Mouse (Mus musculus) myocyte (in vitro differentiated cells): ENCODE measurements around the gene Nell1. TPM values are rescaled to one million over a fixed set of nuclear protein-coding genes. Genes with fewer than 3 reads are reported as not detected.

Source experiments
- H3K27me3 ChIP-seq: one replicate; pipeline ENCODE4 v1.6.1; 2011; ENCODE audit not compliant: control insufficient read depth, insufficient read depth, insufficient read length
- H3K36me3 ChIP-seq: one replicate; pipeline ENCODE4 v1.6.1; 2011; ENCODE audit not compliant: control insufficient read depth, insufficient read depth
- H3K4me2 ChIP-seq: one replicate; pipeline ENCODE4 v1.6.1; 2011; ENCODE audit warnings: low read depth, control low read depth
- H3K4me3 ChIP-seq: one replicate; pipeline ENCODE4 v1.5.1; 2011; ENCODE audit warnings: mild to moderate bottlenecking, control low read depth, moderate library complexity
- H3K79me2 ChIP-seq: one replicate; pipeline ENCODE4 v1.6.1; 2011; ENCODE audit not compliant: control insufficient read depth, insufficient read depth
- H3ac ChIP-seq: one replicate; pipeline ENCODE4 v1.6.1; 2011; ENCODE audit not compliant: control insufficient read depth, insufficient read length
- CEBPB ChIP-seq: IDR thresholded peaks from 2 replicates; pipeline ENCODE4 v1.6.1; 2011; ENCODE audit warnings: mild to moderate bottlenecking, moderate library complexity; ENCODE audit not compliant: poor library complexity, insufficient read depth, severe bottlenecking
- E2F4 ChIP-seq: IDR thresholded peaks from one replicate; pipeline ENCODE4 v1.6.1; 2011; ENCODE audit warnings: mild to moderate bottlenecking, control low read depth, moderate library complexity; ENCODE audit not compliant: insufficient read depth
- MAX ChIP-seq: IDR thresholded peaks from one replicate; pipeline ENCODE4 v1.6.1; 2011; ENCODE audit warnings: low read depth, mild to moderate bottlenecking, control low read depth
- MYOD1 ChIP-seq, 3 experiments: IDR thresholded peaks; one replicate each; pipeline ENCODE4 v1.6.1; 2011; ENCODE audit warnings: control low read depth in 2 of 3, low read depth in 2 of 3, mild to moderate bottlenecking in 2 of 3, moderate library complexity in 1 of 3; ENCODE audit not compliant: insufficient read length in 2 of 3, control insufficient read depth in 1 of 3
- MYOG ChIP-seq, 3 experiments: IDR thresholded peaks; one replicate each; pipeline ENCODE4 v1.6.1; 2011; ENCODE audit warnings: control low read depth in 2 of 3, low read depth in 2 of 3, mild to moderate bottlenecking in 2 of 3; ENCODE audit not compliant: insufficient read length in 2 of 3, control insufficient read depth in 1 of 3, insufficient read depth in 1 of 3
- POLR2A ChIP-seq: IDR thresholded peaks from one replicate; pipeline ENCODE4 v1.6.1; 2011; ENCODE audit warnings: low read depth, mild to moderate bottlenecking, control low read depth, moderate library complexity; ENCODE audit not compliant: insufficient read length
- POLR2AphosphoS2 ChIP-seq: IDR thresholded peaks from one replicate; pipeline ENCODE4 v1.6.1; 2011; ENCODE audit warnings: low read depth, control low read depth; ENCODE audit not compliant: insufficient read length
- REST ChIP-seq: IDR thresholded peaks from one replicate; pipeline ENCODE4 v1.6.1; 2011; ENCODE audit warnings: mild to moderate bottlenecking, control low read depth, moderate library complexity; ENCODE audit not compliant: insufficient read depth, insufficient read length
- SRF ChIP-seq: IDR thresholded peaks from one replicate; pipeline ENCODE4 v1.6.1; 2011; ENCODE audit warnings: low read depth; ENCODE audit not compliant: control insufficient read depth, insufficient read length
- TCF12 ChIP-seq: IDR thresholded peaks from one replicate; pipeline ENCODE4 v1.6.1; 2011; ENCODE audit warnings: mild to moderate bottlenecking, control low read depth; ENCODE audit not compliant: poor library complexity, insufficient read depth, severe bottlenecking
- TCF3 ChIP-seq: IDR thresholded peaks from one replicate; pipeline ENCODE4 v1.6.1; 2011; ENCODE audit warnings: low read depth, control low read depth; ENCODE audit not compliant: insufficient read length
- USF1 ChIP-seq: IDR thresholded peaks from one replicate; pipeline ENCODE4 v1.6.1; 2011; ENCODE audit warnings: low read depth, mild to moderate bottlenecking, control low read depth, moderate library complexity
- polyA plus RNA-seq: library from polyadenylated mRNA; unstranded; fragments of >200 nt; fragmentation: generic; extraction: Trizol; gene quantifications from one replicate; pipeline ENCODE4 v1.2.1, GENCODE M21; 2012; ENCODE audit warnings: missing spikeins

Nell1 gene
- polyA plus RNA-seq, 1 experiment, result not detected

- H3K4me2 ChIP-seq, result no peak overlapping the region
- no peaks in the 10 kb centered on the region for H3K79me2 ChIP-seq
- H3K4me3 ChIP-seq, result no peak overlapping the region
- no peak for TF ChIP-seq TCF3
- no peak for TF ChIP-seq POLR2A
- TF ChIP-seq USF1, result no peak
- no peaks in the 10 kb centered on the region for H3K36me3 ChIP-seq
- no peaks in the 10 kb centered on the region for H3K27me3 ChIP-seq
- no peak overlapping the region for H3ac ChIP-seq
Measured at GRCm38 (mm10) chr7:50253166-50253565, 278.5 kb downstream of the Nell1 start.

GRCm38 (mm10) chr7:50260016-50260415 is 285.4 kb downstream of the Nell1 start:
- Histone ChIP-seq H3K4me2 (no peak overlapping the region), H3K4me3 (no peak overlapping the region), H3ac (no peak overlapping the region), H3K36me3 (no peaks in the 10 kb centered on the region), H3K79me2 (no peaks in the 10 kb centered on the region), H3K27me3 (no peaks in the 10 kb centered on the region)
- TF ChIP-seq REST, result no peak
- TF ChIP-seq E2F4, result no peak
- TF ChIP-seq TCF3, result no peak
- no peak for TF ChIP-seq MAX
- no peak for TF ChIP-seq USF1
- TF ChIP-seq CEBPB, result no peak
- TF ChIP-seq MYOG (IDR thresholded peaks at IDR 0.05; ENCODE audit: control insufficient read depth in 1 of 3, insufficient read depth in 1 of 3, insufficient read length in 2 of 3, low read depth in 2 of 3), result no peak
- TF ChIP-seq MYOD1 (IDR thresholded peaks at IDR 0.05; ENCODE audit: control insufficient read depth in 1 of 3, insufficient read length in 2 of 3, low read depth in 2 of 3), result no peak
- no peak for TF ChIP-seq POLR2A
- TF ChIP-seq POLR2AphosphoS2, result no peak
- no peak for TF ChIP-seq SRF
- TF ChIP-seq TCF12, result no peak

- H3K4me2 ChIP-seq, result no peak overlapping the region
- no peaks in the 10 kb centered on the region for H3K79me2 ChIP-seq
- no peak overlapping the region for H3ac ChIP-seq
- no peak overlapping the region for H3K4me3 ChIP-seq
- H3K36me3 ChIP-seq, result no peaks in the 10 kb centered on the region
- TF ChIP-seq POLR2AphosphoS2, result no peak
- TF ChIP-seq SRF, result no peak
- TF ChIP-seq MAX, result no peak
- TF ChIP-seq TCF3, result no peak
- H3K27me3 ChIP-seq, result no peaks in the 10 kb centered on the region
Measured at GRCm38 (mm10) chr7:50295508-50295907, 320.8 kb downstream of the Nell1 start.

GRCm38 (mm10) chr7:50338226-50338625 is 363.6 kb downstream of the Nell1 start:
- Histone ChIP-seq H3K4me3 (no peak overlapping the region), H3K27me3 (no peaks in the 10 kb centered on the region), H3K79me2 (no peaks in the 10 kb centered on the region), H3ac (no peak overlapping the region), H3K36me3 (no peaks in the 10 kb centered on the region), H3K4me2 (no peak overlapping the region)
- TF ChIP-seq SRF (no peak), REST (no peak), TCF3 (no peak), E2F4 (no peak), USF1 (no peak), MYOD1 (IDR thresholded peaks at IDR 0.05; ENCODE audit: control insufficient read depth in 1 of 3, insufficient read length in 2 of 3, low read depth in 2 of 3) (no peak), TCF12 (no peak), MAX (no peak), MYOG (IDR thresholded peaks at IDR 0.05; ENCODE audit: control insufficient read depth in 1 of 3, insufficient read depth in 1 of 3, insufficient read length in 2 of 3, low read depth in 2 of 3) (no peak), POLR2A (no peak), POLR2AphosphoS2 (no peak), CEBPB (no peak)

GRCm38 (mm10) chr7:50338757-50339156 is 364.1 kb downstream of the Nell1 start:
- H3K4me3 ChIP-seq, result no peak overlapping the region
- H3K36me3 ChIP-seq, result no peaks in the 10 kb centered on the region
- no peaks in the 10 kb centered on the region for H3K79me2 ChIP-seq
- H3ac ChIP-seq, result no peak overlapping the region
- no peaks in the 10 kb centered on the region for H3K27me3 ChIP-seq
- no peak overlapping the region for H3K4me2 ChIP-seq
- TF ChIP-seq MYOD1 (IDR thresholded peaks at IDR 0.05; ENCODE audit: control insufficient read depth in 1 of 3, insufficient read length in 2 of 3, low read depth in 2 of 3) (no peak), CEBPB (no peak), USF1 (no peak), POLR2A (no peak), MYOG (IDR thresholded peaks at IDR 0.05; ENCODE audit: control insufficient read depth in 1 of 3, insufficient read depth in 1 of 3, insufficient read length in 2 of 3, low read depth in 2 of 3) (no peak), E2F4 (no peak), REST (no peak), TCF12 (no peak), TCF3 (no peak), SRF (no peak), MAX (no peak), POLR2AphosphoS2 (no peak)
